Mouse (Mus musculus) heart, embryonic 10.5 days (tissue): Measurements from ENCODE around the gene Csgalnact2. TPM values are rescaled to one million over a fixed set of nuclear protein-coding genes. Genes with fewer than 3 reads are reported as not detected.

Source experiments
- DNase-seq: peaks from one replicate; pipeline ENCODE4 v3.0.0-alpha.2; 2017; ENCODE audit warnings: low spot score
- H3K27ac ChIP-seq: fragments of 300-500 bp; sonication (generic); 2 replicates; pipeline ENCODE4 v1.5.1; 2016; ENCODE audit warnings: mild to moderate bottlenecking
- H3K27me3 ChIP-seq: fragments of 300-500 bp; sonication (generic); 2 replicates; pipeline ENCODE4 v1.6.1; 2016; ENCODE audit warnings: mild to moderate bottlenecking; ENCODE audit not compliant: poor library complexity, insufficient read depth, severe bottlenecking
- H3K36me3 ChIP-seq: fragments of 300-500 bp; sonication (generic); 2 replicates; pipeline ENCODE4 v1.6.1; 2016; ENCODE audit warnings: mild to moderate bottlenecking, moderate library complexity
- H3K4me1 ChIP-seq: fragments of 300-500 bp; sonication (generic); 2 replicates; pipeline ENCODE4 v1.6.1; 2016; ENCODE audit warnings: mild to moderate bottlenecking
- H3K4me3 ChIP-seq: fragments of 300-500 bp; sonication (generic); 2 replicates; pipeline ENCODE4 v1.5.1; 2016; ENCODE audit warnings: mild to moderate bottlenecking, moderate library complexity
- H3K9me3 ChIP-seq: fragments of 300-500 bp; sonication (generic); 2 replicates; pipeline ENCODE4 v1.6.1; 2016; ENCODE audit warnings: mild to moderate bottlenecking, moderate library complexity
- WGBS: fragments of 180-500 bp; shearing (Covaris S2); methylation state at CpG from one replicate; pipeline ENCODE4 v1.1.7; 2016; 5-methylcytosine and 5-hydroxymethylcytosine counted together
- microRNA-seq: library from miRNA; unstranded; fragments of <30 nt; microRNA quantifications from one replicate; pipeline ENCODE4, GENCODE M21; 2017
- polyA plus RNA-seq: library from polyadenylated mRNA; unstranded; fragments of >200 nt; fragmentation: Nextera tagmentation; extraction: Ambion mirVana; gene quantifications from 2 replicates; pipeline ENCODE4 v1.2.1, GENCODE M21; 2016

Gene Csgalnact2
- polyA plus RNA-seq, 1 experiment from 2014 or later = 7.3 TPM

DNA sequence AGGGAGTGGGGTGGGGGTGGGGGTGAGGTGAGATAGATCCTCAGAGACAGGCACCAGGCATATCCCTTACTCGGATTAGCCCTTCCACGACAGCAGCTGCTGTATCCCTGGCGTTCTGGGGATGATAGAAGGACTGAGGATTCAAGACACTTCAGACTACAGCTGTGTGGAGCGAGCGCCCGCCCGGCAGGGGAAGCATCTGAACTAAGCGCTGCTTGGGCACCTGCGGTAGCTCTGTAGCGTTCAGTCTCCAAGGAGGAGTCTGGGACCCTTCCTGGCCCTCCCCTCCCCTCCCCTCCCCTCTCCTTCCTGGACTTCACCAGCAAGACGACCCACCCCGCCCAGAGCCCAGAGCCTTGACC lies 73.1 kb downstream of the Csgalnact2 start:
- WGBS = 2% methylated on average over 12 of the region's 12 CpGs
- peak overlapping the region; percentile 76 for H3K27ac ChIP-seq
- peak overlapping the region; percentile 71 for H3K4me3 ChIP-seq
- H3K27me3 ChIP-seq = peaks cover 53% of the 10 kb centered on the region
- peaks cover 23% of the 10 kb centered on the region for H3K4me1 ChIP-seq
- H3K9me3 ChIP-seq = no peaks in the 10 kb centered on the region
- no peaks in the 10 kb centered on the region for H3K36me3 ChIP-seq
- no peak for DNase-seq

DNA sequence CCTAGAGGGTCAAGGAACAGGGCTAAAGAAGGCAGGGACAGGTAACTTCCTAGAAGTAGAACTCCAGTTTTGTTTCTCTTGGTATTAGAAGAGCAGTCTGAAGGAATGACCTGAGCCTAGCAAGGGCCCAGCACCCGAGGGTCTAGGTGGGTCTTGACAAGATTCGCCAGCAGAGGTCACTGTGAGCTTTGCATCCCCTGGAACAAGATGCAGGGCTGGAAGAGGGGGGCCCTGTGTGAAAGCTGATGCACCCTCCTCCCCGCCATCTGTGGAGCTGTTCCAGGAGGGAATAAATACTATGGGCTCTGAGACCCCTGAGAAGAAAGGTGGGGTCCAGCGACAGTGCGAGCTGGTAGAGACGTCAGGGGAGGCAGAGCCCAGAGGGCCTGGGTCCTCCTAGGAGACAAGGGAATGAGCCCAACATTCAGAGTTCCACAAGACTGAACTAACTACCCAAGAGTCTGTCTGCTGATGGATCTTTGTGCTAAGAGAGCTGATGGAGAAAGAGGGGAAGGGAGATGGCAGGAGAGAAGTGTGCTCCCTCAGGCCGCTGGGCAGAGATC lies 73.9 kb downstream of the Csgalnact2 start:
- H3K27ac ChIP-seq = no peak overlapping the region
- H3K9me3 ChIP-seq = no peaks in the 10 kb centered on the region
- H3K36me3 ChIP-seq = no peaks in the 10 kb centered on the region
- peaks cover 50% of the 10 kb centered on the region for H3K27me3 ChIP-seq
- WGBS = 15% methylated on average over 7 of the region's 7 CpGs
- peaks cover 23% of the 10 kb centered on the region for H3K4me1 ChIP-seq
- no peak for DNase-seq
- H3K4me3 ChIP-seq = no peak overlapping the region

DNA sequence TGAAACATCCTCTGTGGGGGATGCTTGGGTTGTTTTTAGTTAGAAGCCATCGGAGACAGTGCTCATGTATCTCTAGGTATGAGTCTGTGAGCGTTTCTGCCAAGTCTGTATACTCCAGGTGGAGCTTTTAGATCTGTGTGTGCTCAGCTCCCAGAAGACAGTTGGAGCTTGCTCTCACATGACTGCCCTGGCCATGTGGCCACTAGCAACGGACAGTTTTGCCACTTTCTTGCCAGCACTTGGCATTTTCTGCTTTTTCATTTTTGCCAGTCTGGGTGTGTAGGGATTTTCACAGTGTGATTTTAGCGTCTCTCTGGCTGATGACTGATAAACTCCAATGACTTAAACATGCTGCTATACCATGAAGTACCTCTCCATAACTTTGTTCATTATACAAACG lies 75.7 kb downstream of the Csgalnact2 start:
- no peak overlapping the region for H3K27ac ChIP-seq
- WGBS = 64% methylated on average over 5 of the region's 5 CpGs
- H3K4me3 ChIP-seq = no peak overlapping the region
- no peaks in the 10 kb centered on the region for H3K36me3 ChIP-seq
- no peaks in the 10 kb centered on the region for H3K9me3 ChIP-seq
- H3K4me1 ChIP-seq = peaks cover 23% of the 10 kb centered on the region
- peaks cover 46% of the 10 kb centered on the region for H3K27me3 ChIP-seq
- no peak for DNase-seq

DNA sequence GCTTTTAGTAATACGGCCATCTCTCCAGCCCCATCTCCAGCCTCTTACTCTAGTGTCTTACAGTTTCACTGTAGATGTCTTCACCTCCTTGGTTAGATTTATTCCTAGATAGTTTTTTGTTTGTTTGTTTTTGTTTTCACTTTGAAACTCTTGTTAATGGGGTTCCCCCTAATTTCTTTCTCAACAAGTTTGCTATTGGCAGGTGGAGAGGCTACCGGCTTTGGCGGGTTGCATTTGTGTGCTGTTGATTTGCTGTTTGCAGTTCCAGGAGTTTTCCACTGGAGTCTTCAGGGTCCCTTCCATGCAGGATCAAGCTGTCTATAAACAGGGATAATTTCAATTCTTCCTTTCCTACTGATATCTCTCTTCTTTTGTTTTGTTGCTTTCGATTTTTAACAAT lies 77.7 kb downstream of the Csgalnact2 start:
- Histone ChIP-seq H3K36me3 (no peaks in the 10 kb centered on the region), H3K4me3 (no peak overlapping the region), H3K9me3 (no peaks in the 10 kb centered on the region), H3K4me1 (peaks cover 14% of the 10 kb centered on the region), H3K27me3 (peaks cover 26% of the 10 kb centered on the region), H3K27ac (no peak overlapping the region)
- 84% methylated on average over 4 of the region's 4 CpGs for WGBS
- DNase-seq = no peak

Small RNA genes lying within 50 kb of the gene (microRNA-seq; reads per million reads assigned to microRNA genes)
- gene Mir7044 = not detected

Other genes with a start within 250 kb of the Csgalnact2 start
- 660 and 767 TPM in 2 replicates for gene Hnrnpf, start 238.8 kb downstream of the Csgalnact2 start, polyA plus RNA-seq
- 2.2 and 4.1 TPM in 2 replicates for gene Fxyd4, start 201.4 kb downstream of the Csgalnact2 start, polyA plus RNA-seq
- gene Rasgef1a, start 127.7 kb downstream of the Csgalnact2 start, polyA plus RNA-seq = 0.35 and 0.43 TPM in 2 replicates
- 0.06 and 1.3 TPM in 2 replicates for gene Ret, start 58.6 kb upstream of the Csgalnact2 start, polyA plus RNA-seq